Mouse (Mus musculus) intestine, embryonic 15.5 days (tissue): ENCODE measurements around the gene Apom. TPM values are rescaled to one million over a fixed set of nuclear protein-coding genes. Genes with fewer than 3 reads are reported as not detected.

Source experiments
- ATAC-seq: fragments of 200-750 bp; cut with Nextera tagmentation; 2 replicates; pipeline ENCODE4 v1.8.0; 2017; ENCODE audit warnings: moderate TSS enrichment, moderate library complexity
- H3K27ac ChIP-seq: fragments of 300-500 bp; sonication (generic); 2 replicates; pipeline ENCODE4 v1.5.1; 2015; ENCODE audit warnings: mild to moderate bottlenecking, inconsistent platforms
- H3K27me3 ChIP-seq: fragments of 300-500 bp; sonication (generic); replicated peaks from 2 replicates; pipeline ENCODE4 v1.6.1; 2015; ENCODE audit warnings: inconsistent platforms
- H3K36me3 ChIP-seq: fragments of 300-500 bp; sonication (generic); 2 replicates; pipeline ENCODE4 v1.6.1; 2015; ENCODE audit warnings: inconsistent platforms
- H3K4me1 ChIP-seq: fragments of 300-500 bp; sonication (generic); replicated peaks from 2 replicates; pipeline ENCODE4 v1.6.1; 2015; ENCODE audit warnings: inconsistent platforms
- H3K4me2 ChIP-seq: fragments of 300-500 bp; sonication (generic); replicated peaks from 2 replicates; pipeline ENCODE4 v1.6.1; 2015; ENCODE audit warnings: mild to moderate bottlenecking, inconsistent platforms
- H3K4me3 ChIP-seq: fragments of 300-500 bp; sonication (generic); replicated peaks from 2 replicates; pipeline ENCODE4 v1.5.1; 2015; ENCODE audit warnings: inconsistent platforms
- H3K9ac ChIP-seq: fragments of 300-500 bp; sonication (generic); 2 replicates; pipeline ENCODE4 v1.6.1; 2015; ENCODE audit warnings: inconsistent platforms
- H3K9me3 ChIP-seq: fragments of 300-500 bp; sonication (generic); 2 replicates; pipeline ENCODE4 v1.6.1; 2016; ENCODE audit warnings: inconsistent platforms
- WGBS: fragments of 180-500 bp; shearing (Covaris S2); methylation state at CpG from one replicate; pipeline ENCODE4 v1.1.7; 2015; 5-methylcytosine and 5-hydroxymethylcytosine counted together
- polyA plus RNA-seq: library from polyadenylated mRNA; unstranded; fragments of >200 nt; fragmentation: Nextera tagmentation; extraction: Ambion mirVana; gene quantifications from 2 replicates; pipeline ENCODE4 v1.2.1, GENCODE M21; 2015

Apom gene
- polyA plus RNA-seq, 1 experiment from 2014 or later, result 10.4 TPM

GRCm38 (mm10) chr17:35088151-35088550, 43.7 kb downstream of the Apom start:
- H3K27me3 ChIP-seq, result no peaks in the 10 kb centered on the region
- peaks cover 12% of the 10 kb centered on the region for H3K4me1 ChIP-seq
- 45% methylated on average over 2 of the region's 2 CpGs for WGBS
- no peak overlapping the region for H3K4me2 ChIP-seq
- H3K36me3 ChIP-seq, result peaks cover 11% of the 10 kb centered on the region
- no peaks in the 10 kb centered on the region for H3K9me3 ChIP-seq
- no peak for ATAC-seq
- no peak overlapping the region for H3K27ac ChIP-seq
- no peak overlapping the region for H3K4me3 ChIP-seq
- no peak overlapping the region for H3K9ac ChIP-seq

GRCm38 (mm10) chr17:35085208-35085865, 46.5 kb downstream of the Apom start, which contains the start of gene Ly6g6f:
Gene Ly6g6f, minus strand, starts transcription at chr17:35085610.
- Histone ChIP-seq H3K4me1 (peaks cover 14% of the 10 kb centered on the region), H3K9ac (no peak within 1 kb of the TSS), H3K36me3 (no peaks in the 10 kb centered on the region), H3K4me3 (no peak within 1 kb of the TSS), H3K9me3 (no peaks in the 10 kb centered on the region), H3K27me3 (no peaks in the 10 kb centered on the region), H3K4me2 (no peak within 1 kb of the TSS), H3K27ac (no peak within 1 kb of the TSS)
- ATAC-seq, result no peak
- WGBS, result 61% methylated on average over 7 of the region's 7 CpGs

GRCm38 (mm10) chr17:35083929-35084497, 47.8 kb downstream of the Apom start:
- no peaks in the 10 kb centered on the region for H3K27me3 ChIP-seq
- H3K36me3 ChIP-seq, result no peaks in the 10 kb centered on the region
- no peak for ATAC-seq
- H3K4me3 ChIP-seq, result no peak overlapping the region
- H3K27ac ChIP-seq, result no peak overlapping the region
- WGBS, result 71% methylated on average over 3 of the region's 3 CpGs
- peaks cover 14% of the 10 kb centered on the region; the same call in 1 of the 2 replicates for H3K4me1 ChIP-seq
- no peak overlapping the region for H3K9ac ChIP-seq
- H3K4me2 ChIP-seq, result no peak overlapping the region
- no peaks in the 10 kb centered on the region for H3K9me3 ChIP-seq

- ATAC-seq, result no peak
- no peaks in the 10 kb centered on the region for H3K9me3 ChIP-seq
- H3K9ac ChIP-seq, result no peak overlapping the region
- no peak overlapping the region for H3K27ac ChIP-seq
- H3K27me3 ChIP-seq, result no peaks in the 10 kb centered on the region
- 82% methylated on average over 16 of the region's 16 CpGs for WGBS
- no peaks in the 10 kb centered on the region for H3K36me3 ChIP-seq
- H3K4me3 ChIP-seq, result no peak overlapping the region
- peaks cover 15% of the 10 kb centered on the region; the same call in 1 of the 2 replicates for H3K4me1 ChIP-seq
- no peak overlapping the region for H3K4me2 ChIP-seq
Measured at GRCm38 (mm10) chr17:35082841-35083576, 48.8 kb downstream of the Apom start.

GRCm38 (mm10) chr17:35080710-35081109, 51.1 kb downstream of the Apom start:
- no peak for ATAC-seq

DNA sequence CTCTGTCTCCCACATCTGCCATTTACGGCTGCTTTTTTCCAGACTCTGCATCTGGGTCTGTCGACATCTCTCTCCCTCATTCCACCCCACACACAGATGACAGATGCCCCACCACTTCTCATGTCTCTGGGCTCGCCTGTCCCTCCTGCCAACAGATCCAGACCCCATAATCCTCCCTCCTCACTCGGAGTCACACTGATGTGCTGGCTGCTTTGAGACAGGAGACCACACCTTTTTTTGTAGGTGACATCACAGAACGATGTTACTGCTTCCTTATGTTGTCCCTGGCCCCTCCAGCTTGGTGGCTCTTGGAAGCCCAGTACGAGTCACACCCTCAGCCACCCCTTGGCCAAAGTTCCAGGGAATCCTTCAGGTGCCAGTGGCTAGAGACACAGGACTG, 51.6 kb downstream of the Apom start:
- Histone ChIP-seq H3K4me3 (no peak overlapping the region), H3K4me2 (no peak overlapping the region), H3K36me3 (no peaks in the 10 kb centered on the region), H3K9ac (no peak overlapping the region), H3K9me3 (no peaks in the 10 kb centered on the region), H3K4me1 (peaks cover 30% of the 10 kb centered on the region), H3K27ac (peak overlapping the region; percentile 48; the same call in 1 of the 2 replicates), H3K27me3 (no peaks in the 10 kb centered on the region)
- ATAC-seq, result peak; percentile 25
- 34% methylated on average over 6 of the region's 6 CpGs for WGBS

More at GRCm38 (mm10) chr17:35080710-35081109, 51.1 kb downstream of the Apom start:
- Histone ChIP-seq H3K36me3 (no peaks in the 10 kb centered on the region), H3K27me3 (no peaks in the 10 kb centered on the region), H3K4me2 (no peak overlapping the region), H3K4me1 (peaks cover 30% of the 10 kb centered on the region), H3K9me3 (no peaks in the 10 kb centered on the region), H3K4me3 (no peak overlapping the region), H3K9ac (no peak overlapping the region), H3K27ac (no peak overlapping the region)
- WGBS, result 80% methylated on average over 4 of the region's 4 CpGs

DNA sequence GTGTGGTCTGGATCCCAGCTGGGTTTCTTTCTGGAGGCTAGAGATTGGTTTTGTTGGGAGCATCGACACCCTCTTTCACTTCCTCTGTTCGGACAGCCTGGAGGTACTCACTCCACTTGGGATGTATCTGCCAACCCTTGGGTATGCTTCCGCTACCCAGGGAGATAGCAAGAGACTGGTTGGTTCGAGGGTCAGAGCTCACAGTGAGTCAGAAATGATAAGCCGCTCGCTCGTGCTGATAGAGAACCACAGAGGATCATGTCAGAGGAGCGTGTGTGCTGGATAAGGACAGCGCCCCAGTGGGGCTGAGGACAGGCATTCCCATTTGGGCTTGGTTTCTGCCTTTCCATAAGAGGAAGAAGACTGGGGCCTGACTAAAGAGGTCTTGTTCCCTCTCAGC, 52.1 kb downstream of the Apom start:
- Histone ChIP-seq H3K9ac (no peak overlapping the region), H3K27ac (peak overlapping the region; percentile 48; the same call in 1 of the 2 replicates), H3K4me3 (no peak overlapping the region), H3K36me3 (no peaks in the 10 kb centered on the region), H3K4me1 (peaks cover 30% of the 10 kb centered on the region), H3K27me3 (no peaks in the 10 kb centered on the region), H3K9me3 (no peaks in the 10 kb centered on the region), H3K4me2 (no peak overlapping the region)
- 42% methylated on average over 9 of the region's 9 CpGs for WGBS
- ATAC-seq, result peak; percentile 87

Other genes with a start within 250 kb of the Apom start
- gene C2, start 233.8 kb downstream of the Apom start, polyA plus RNA-seq, result 14.9 and 16.0 TPM in 2 replicates
- gene Ehmt2, start 233.6 kb downstream of the Apom start, polyA plus RNA-seq, result 61.2 and 67.6 TPM in 2 replicates
- gene Slc44a4, start 217.6 kb downstream of the Apom start, polyA plus RNA-seq, result 56.2 and 60.4 TPM in 2 replicates
- 118 and 134 TPM in 2 replicates for gene Neu1, start 200.8 kb downstream of the Apom start, polyA plus RNA-seq
- 0.43 TPM in 2 replicates for gene Hspa1b, start 172.8 kb downstream of the Apom start, polyA plus RNA-seq
- not detected in 2 replicates for gene Gm20481, start 162.1 kb downstream of the Apom start, polyA plus RNA-seq
- 6.2 and 6.3 TPM in 2 replicates for gene Hspa1a, start 159.9 kb downstream of the Apom start, polyA plus RNA-seq
- gene Hspa1l, start 159.3 kb downstream of the Apom start, polyA plus RNA-seq, result 0.16 and 0.78 TPM in 2 replicates
- 187 and 190 TPM in 2 replicates for gene Lsm2, start 150.2 kb downstream of the Apom start, polyA plus RNA-seq
- 117 and 141 TPM in 2 replicates for gene Vars, start 131.1 kb downstream of the Apom start, polyA plus RNA-seq
- 0.21 and 0.35 TPM in 2 replicates for gene Vwa7, start 115.5 kb downstream of the Apom start, polyA plus RNA-seq
- gene Sapcd1, start 104.0 kb downstream of the Apom start, polyA plus RNA-seq, result 11.4 and 13.5 TPM in 2 replicates
- 3.0 and 3.1 TPM in 2 replicates for gene Msh5, start 85.3 kb downstream of the Apom start, polyA plus RNA-seq
- gene Clic1, start 82.1 kb downstream of the Apom start, polyA plus RNA-seq, result 385 and 387 TPM in 2 replicates
- gene Ddah2, start 73.0 kb downstream of the Apom start, polyA plus RNA-seq, result 185 and 190 TPM in 2 replicates
- not detected in 2 replicates for gene Ly6g6c, start 66.7 kb downstream of the Apom start, polyA plus RNA-seq
- 0.23 and 0.35 TPM in 2 replicates for gene Mpig6b, start 65.9 kb downstream of the Apom start, polyA plus RNA-seq
- 1.9 and 2.6 TPM in 2 replicates for gene Ly6g6e, start 55.1 kb downstream of the Apom start, polyA plus RNA-seq
- gene Ly6g6d, start 54.0 kb downstream of the Apom start, polyA plus RNA-seq, result 5.8 and 5.9 TPM in 2 replicates
- gene Ly6g6f, start 46.4 kb downstream of the Apom start, polyA plus RNA-seq, result 0.24 and 0.33 TPM in 2 replicates
- 92.1 and 96.4 TPM in 2 replicates for gene Abhd16a, start 42.8 kb downstream of the Apom start, polyA plus RNA-seq
- gene Ly6g5c, start 23.8 kb downstream of the Apom start, polyA plus RNA-seq, result not detected in 2 replicates
- gene Ly6g5b, start 16.6 kb downstream of the Apom start, polyA plus RNA-seq, result 0.83 and 0.85 TPM in 2 replicates
- 17.7 and 19.1 TPM in 2 replicates for gene Gpank1, start 10.6 kb downstream of the Apom start, polyA plus RNA-seq
- 248 and 271 TPM in 2 replicates for gene Csnk2b, start 10.0 kb downstream of the Apom start, polyA plus RNA-seq
- 13.6 and 13.7 TPM in 2 replicates for gene D17H6S53E, start 5.7 kb downstream of the Apom start, polyA plus RNA-seq
- 45.2 and 46.4 TPM in 2 replicates for gene Bag6, start 3.1 kb upstream of the Apom start, polyA plus RNA-seq
- 125 and 131 TPM in 2 replicates for gene Prrc2a, start 32.8 kb upstream of the Apom start, polyA plus RNA-seq
- 20.6 and 21.7 TPM in 2 replicates for gene Aif1, start 44.0 kb upstream of the Apom start, polyA plus RNA-seq
- gene Lst1, start 56.4 kb upstream of the Apom start, polyA plus RNA-seq, result 18.9 and 19.4 TPM in 2 replicates
- 5.0 and 5.2 TPM in 2 replicates for gene Ltb, start 62.4 kb upstream of the Apom start, polyA plus RNA-seq
- gene Tnf, start 70.0 kb upstream of the Apom start, polyA plus RNA-seq, result 0.19 TPM in 1 of 2 replicates, not detected in the other
- gene Lta, start 73.3 kb upstream of the Apom start, polyA plus RNA-seq, result 1.1 TPM in 2 replicates
- gene Gm16181, start 88.8 kb upstream of the Apom start, polyA plus RNA-seq, result 0.59 and 0.81 TPM in 2 replicates
- gene Atp6v1g2, start 101.6 kb upstream of the Apom start, polyA plus RNA-seq, result 4.1 and 4.3 TPM in 2 replicates
- 9.9 and 11.0 TPM in 2 replicates for gene Nfkbil1, start 103.7 kb upstream of the Apom start, polyA plus RNA-seq
- gene Ddx39b, start 109.7 kb upstream of the Apom start, polyA plus RNA-seq, result 382 and 388 TPM in 2 replicates
- gene H2-D1, start 130.7 kb upstream of the Apom start, polyA plus RNA-seq, result 148 and 190 TPM in 2 replicates
- gene H2-Q1, start 188.4 kb upstream of the Apom start, polyA plus RNA-seq, result 4.9 and 6.2 TPM in 2 replicates
- 84.5 and 93.5 TPM in 2 replicates for gene H2-Q2, start 210.2 kb upstream of the Apom start, polyA plus RNA-seq
- gene H2-Q4, start 247.6 kb upstream of the Apom start, polyA plus RNA-seq, result 5.5 and 6.4 TPM in 2 replicates